Mouse (Mus musculus) lung, postnatal 0 days (tissue): Measurements from ENCODE around the gene Wdr90.

Source experiments
- CTCF ChIP-seq: IDR thresholded peaks from 2 replicates; pipeline ENCODE4 v1.5.1; 2016; ENCODE audit warnings: antibody characterized with exemption, mild to moderate bottlenecking
- EP300 ChIP-seq: IDR thresholded peaks from 2 replicates; pipeline ENCODE4 v1.6.1; 2016; ENCODE audit warnings: antibody characterized with exemption, mild to moderate bottlenecking, control low read depth

DNA sequence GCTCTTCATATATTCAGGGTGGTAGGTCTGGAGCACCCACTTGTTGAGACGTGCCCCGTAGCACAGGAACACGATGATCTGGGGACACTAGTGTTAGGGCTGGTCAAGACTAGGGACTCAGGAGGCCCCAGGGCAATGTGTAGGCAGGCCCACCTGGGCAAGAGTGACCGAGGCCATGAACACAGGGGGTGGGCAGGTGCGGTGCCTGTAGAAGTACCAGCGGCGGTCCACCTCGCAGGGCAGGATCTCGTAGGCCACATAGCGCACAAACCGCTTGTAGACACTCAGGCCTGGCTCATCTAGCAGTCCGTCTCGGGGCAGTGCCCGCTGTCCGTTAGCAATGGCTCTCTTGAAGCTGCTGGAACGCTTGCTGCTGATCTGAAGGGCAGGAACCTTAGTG lies 25.5 kb downstream of the Wdr90 start:
- TF ChIP-seq CTCF (no peak), EP300 (no peak)
